Mouse (Mus musculus) spleen, adult 12 weeks (tissue): Measurements from ENCODE around the gene Gatad2a.
"Not testable (repeated sequence)": the region's sequence is repeated elsewhere in the genome, so short reads cannot be mapped to it uniquely, and the experiment has no call there.

Source experiments
- DNase-seq: peaks from one replicate; pipeline ENCODE4 v3.0.0; 2022; ENCODE audit warnings: low spot score

Gene Gatad2a

GRCm38 (mm10) chr8:69988936-69989335, 7.2 kb downstream of the Gatad2a start:
- DNase-seq = not testable (repeated sequence)

- DNase-seq = no peak
Observed at GRCm38 (mm10) chr8:69987744-69988143, 8.4 kb downstream of the Gatad2a start.

GRCm38 (mm10) chr8:69984876-69985553, 11.2 kb downstream of the Gatad2a start:
- DNase-seq = no peak

GRCm38 (mm10) chr8:69978456-69978855, 17.7 kb downstream of the Gatad2a start:
- DNase-seq = no peak

GRCm38 (mm10) chr8:69974806-69975205, 21.4 kb downstream of the Gatad2a start:
- DNase-seq = no peak

- DNase-seq = peak; percentile 94
Observed at GRCm38 (mm10) chr8:69974194-69974614, 22.0 kb downstream of the Gatad2a start.

- DNase-seq = peak; percentile 15
Observed at GRCm38 (mm10) chr8:69973442-69974161, 22.6 kb downstream of the Gatad2a start.

GRCm38 (mm10) chr8:69973063-69973441, 23.1 kb downstream of the Gatad2a start:
- no peak for DNase-seq

- DNase-seq = no peak
Observed at GRCm38 (mm10) chr8:69970880-69971279, 25.3 kb downstream of the Gatad2a start.

GRCm38 (mm10) chr8:69967291-69967933, 28.8 kb downstream of the Gatad2a start:
- no peak for DNase-seq

GRCm38 (mm10) chr8:69959241-69959640, 36.9 kb downstream of the Gatad2a start:
- DNase-seq = no peak

GRCm38 (mm10) chr8:69957879-69958278, 38.3 kb downstream of the Gatad2a start:
- DNase-seq = no peak

- no peak for DNase-seq
Observed at GRCm38 (mm10) chr8:69957419-69957818, 38.8 kb downstream of the Gatad2a start.

- DNase-seq = no peak
Observed at GRCm38 (mm10) chr8:69956651-69957050, 39.5 kb downstream of the Gatad2a start.

- no peak for DNase-seq
Observed at GRCm38 (mm10) chr8:69954642-69955041, 41.5 kb downstream of the Gatad2a start.

- no peak for DNase-seq
Observed at GRCm38 (mm10) chr8:69954213-69954612, 42.0 kb downstream of the Gatad2a start.

- DNase-seq = no peak
Observed at GRCm38 (mm10) chr8:69950300-69950699, 45.9 kb downstream of the Gatad2a start.

- DNase-seq = not testable (repeated sequence)
Observed at GRCm38 (mm10) chr8:69942495-69942894, 53.7 kb downstream of the Gatad2a start.

GRCm38 (mm10) chr8:69940386-69940785, 55.8 kb downstream of the Gatad2a start:
- no peak for DNase-seq

- DNase-seq = no peak
Observed at GRCm38 (mm10) chr8:69939633-69940032, 56.6 kb downstream of the Gatad2a start.

GRCm38 (mm10) chr8:69938245-69938982, 57.8 kb downstream of the Gatad2a start:
- DNase-seq = no peak

- no peak for DNase-seq
Observed at GRCm38 (mm10) chr8:69937466-69937865, 58.7 kb downstream of the Gatad2a start.
